Mouse (Mus musculus) kidney, adult 2 months (tissue): ENCODE data around the gene Atp8a1.
A peak's percentile ranks its signal among the peaks of the same experiment; 100 is the strongest.

Source experiments
- CTCF ChIP-seq: fragments of 200-500 bp; conservative IDR thresholded peaks from 2 replicates; pipeline ENCODE4 v1.5.1; 2011; ENCODE audit warnings: low read depth, mild to moderate bottlenecking, control low read depth, low read length, moderate library complexity, mixed read lengths; ENCODE audit not compliant: insufficient read depth, insufficient read length
- POLR2A ChIP-seq: fragments of 200-500 bp; IDR thresholded peaks from one replicate; pipeline ENCODE4 v1.6.1; 2011; ENCODE audit warnings: low read depth, low read length, control low read depth

DNA sequence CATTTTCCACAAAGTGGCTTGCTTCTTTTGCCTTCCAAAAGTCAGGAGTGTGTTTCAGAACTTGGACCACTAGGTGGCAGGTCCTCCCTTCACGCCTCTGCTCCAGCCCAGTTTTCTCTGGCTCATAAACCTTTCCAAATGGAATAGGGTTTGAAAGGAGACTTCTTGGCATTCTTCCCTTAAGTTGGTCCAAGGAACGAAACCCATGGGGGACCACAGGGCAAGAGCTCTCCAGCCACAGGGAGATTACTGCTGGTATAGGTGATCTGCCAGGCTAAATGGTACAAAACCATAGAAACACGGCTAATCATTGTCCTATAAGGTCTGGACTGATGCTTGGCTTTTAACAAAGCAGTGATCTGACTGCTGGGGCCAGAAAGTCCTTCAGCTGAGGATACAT lies 95.2 kb downstream of the Atp8a1 start:
- TF ChIP-seq POLR2A = no peak
- peak; percentile 73 for TF ChIP-seq CTCF
